Comparison of ENCODE assay signal across 8 mouse cellular contexts in genomic region chr5:27615769-27616168, GRCm38 (mm10).
DNase-seq lines count a peak whose midpoint lies in the region; ATAC-seq lines count a peak whose summit lies in the region.

No protein-coding gene starts in this region.

- no peaks in the 10 kb centered on the region for H3K9me3 ChIP-seq in neural tube, embryonic 15.5 days (replicated peaks)

- WGBS in neural tube, embryonic 15.5 days = 40% methylated on average over 7 of the region's 7 CpGs

- no peak overlapping the region for H3K4me2 ChIP-seq in neural tube, embryonic 15.5 days

- H3K4me1 ChIP-seq in neural tube, embryonic 15.5 days = no peaks in the 10 kb centered on the region

- H3K4me3 ChIP-seq in neural tube, embryonic 15.5 days (replicated peaks) = no peak overlapping the region

- ATAC-seq in neural tube, embryonic 15.5 days (ENCODE audit: low FRiP score) = peak; percentile 74
- ATAC-seq in erythroid progenitor cell, adult 5-6 weeks (replicated peaks; ENCODE audit: low FRiP score, poor library complexity, severe bottlenecking) = no peak

- H3K27me3 ChIP-seq in neural tube, embryonic 15.5 days (replicated peaks) = no peaks in the 10 kb centered on the region

- intact Hi-C loops in left cerebral cortex, postnatal 4 days (cut with DNase I) = loop anchor here (5.0 to 10.0 kb wide), 2 partner anchors 541 to 563 kb away; no protein-coding TSS in a partner anchor

- no peak overlapping the region for H3K9ac ChIP-seq in neural tube, embryonic 15.5 days (replicated peaks)

- no peak overlapping the region for H3K27ac ChIP-seq in neural tube, embryonic 15.5 days (replicated peaks)

- H3K36me3 ChIP-seq in neural tube, embryonic 15.5 days = no peaks in the 10 kb centered on the region

- DNase-seq in testis, postnatal 10 days (ENCODE audit: low spot score) = peak; percentile 66
- no peak for DNase-seq in testis, postnatal 14 days (ENCODE audit: low spot score)
- DNase-seq in adrenal gland, postnatal 10 days = peak; percentile 68
- DNase-seq in embryo, embryonic 11.5 days (ENCODE audit: low read depth, low spot score) = peak; percentile 54
- peak; percentile 47 for DNase-seq in hindlimb bud, embryonic 11.5 days (ENCODE audit: extremely low spot score, low read depth, low spot score)
- DNase-seq in left cerebral cortex, postnatal 4 days = peak; percentile 71
